Comparison of ENCODE assay signal across 8 mouse cellular contexts in the genomic region with DNA sequence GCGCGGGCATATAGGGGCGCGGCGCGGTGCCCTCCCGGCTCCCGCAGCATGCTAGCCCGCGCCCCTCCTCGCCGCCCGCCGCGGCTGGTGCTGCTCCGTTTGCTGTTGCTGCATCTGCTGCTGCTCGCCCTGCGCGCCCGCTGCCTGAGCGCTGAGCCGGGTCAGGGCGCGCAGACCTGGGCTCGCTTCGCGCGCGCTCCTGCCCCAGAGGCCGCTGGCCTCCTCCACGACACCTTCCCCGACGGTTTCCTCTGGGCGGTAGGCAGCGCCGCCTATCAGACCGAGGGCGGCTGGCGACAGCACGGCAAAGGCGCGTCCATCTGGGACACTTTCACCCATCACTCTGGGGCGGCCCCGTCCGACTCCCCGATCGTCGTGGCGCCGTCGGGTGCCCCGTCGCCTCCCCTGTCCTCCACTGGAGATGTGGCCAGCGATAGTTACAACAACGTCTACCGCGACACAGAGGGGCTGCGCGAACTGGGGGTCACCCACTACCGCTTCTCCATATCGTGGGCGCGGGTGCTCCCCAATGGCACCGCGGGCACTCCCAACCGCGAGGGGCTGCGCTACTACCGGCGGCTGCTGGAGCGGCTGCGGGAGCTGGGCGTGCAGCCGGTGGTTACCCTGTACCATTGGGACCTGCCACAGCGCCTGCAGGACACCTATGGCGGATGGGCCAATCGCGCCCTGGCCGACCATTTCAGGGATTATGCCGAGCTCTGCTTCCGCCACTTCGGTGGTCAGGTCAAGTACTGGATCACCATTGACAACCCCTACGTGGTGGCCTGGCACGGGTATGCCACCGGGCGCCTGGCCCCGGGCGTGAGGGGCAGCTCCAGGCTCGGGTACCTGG. TPM values are rescaled to one million over a fixed set of nuclear protein-coding genes. Genes with fewer than 3 reads are reported as not detected.
DNase-seq lines count a peak whose midpoint lies in the region; ATAC-seq and TF ChIP-seq lines count a peak whose summit lies in the region.

No protein-coding gene starts in this region.

- no peaks in the 10 kb centered on the region for H3K36me3 ChIP-seq in embryonic facial prominence, embryonic 14.5 days (ENCODE audit: control insufficient read depth, insufficient read depth, low read length)
- H3K36me3 ChIP-seq in hindbrain, embryonic 10.5 days, result no peaks in the 10 kb centered on the region
- H3K36me3 ChIP-seq in limb, embryonic 13.5 days, result no peaks in the 10 kb centered on the region
- H3K36me3 ChIP-seq in midbrain, embryonic 14.5 days (ENCODE audit: control insufficient read depth, insufficient read depth, low read length), result no peaks in the 10 kb centered on the region

- ATAC-seq in embryonic facial prominence, embryonic 14.5 days (ENCODE audit: low read depth), result peak; percentile 55; the same call in 1 of the 2 replicates
- ATAC-seq in limb, embryonic 13.5 days (ENCODE audit: low FRiP score, low read depth), result peak; percentile 49; the same call in 1 of the 2 replicates
- peak; percentile 56 for ATAC-seq in midbrain, embryonic 14.5 days (ENCODE audit: low FRiP score, low TSS enrichment)

- H3K4me2 ChIP-seq in embryonic facial prominence, embryonic 14.5 days (ENCODE audit: low read depth, low read length), result peak overlapping the region; percentile 80
- H3K4me2 ChIP-seq in limb, embryonic 13.5 days (replicated peaks), result peak overlapping the region; percentile 82
- H3K4me2 ChIP-seq in midbrain, embryonic 14.5 days (ENCODE audit: low read length), result peak overlapping the region; percentile 69

- H3K27ac ChIP-seq in embryonic facial prominence, embryonic 14.5 days (replicated peaks; ENCODE audit: low read depth, low read length), result no peak overlapping the region
- peak overlapping the region; percentile 72 for H3K27ac ChIP-seq in hindbrain, embryonic 10.5 days
- H3K27ac ChIP-seq in limb, embryonic 13.5 days, result no peak overlapping the region
- H3K27ac ChIP-seq in midbrain, embryonic 14.5 days (replicated peaks; ENCODE audit: low read depth, low read length), result no peak overlapping the region

- H3K9me3 ChIP-seq in embryonic facial prominence, embryonic 14.5 days (ENCODE audit: control insufficient read depth, low read length), result no peaks in the 10 kb centered on the region
- no peaks in the 10 kb centered on the region for H3K9me3 ChIP-seq in hindbrain, embryonic 10.5 days
- no peaks in the 10 kb centered on the region for H3K9me3 ChIP-seq in limb, embryonic 13.5 days
- no peaks in the 10 kb centered on the region for H3K9me3 ChIP-seq in midbrain, embryonic 14.5 days (ENCODE audit: control insufficient read depth, low read length)

- 4% methylated on average over 89 of the region's 89 CpGs for WGBS in lung, adult 2 months
- 0% methylated on average over 19 of the region's 89 CpGs for WGBS in embryonic facial prominence, embryonic 14.5 days
- WGBS in hindbrain, embryonic 10.5 days, result 2% methylated on average over 88 of the region's 89 CpGs
- 2% methylated on average over 89 of the region's 89 CpGs for WGBS in limb, embryonic 13.5 days
- WGBS in midbrain, embryonic 14.5 days, result 1% methylated on average over 88 of the region's 89 CpGs

- TF ChIP-seq POLR2A in lung, adult 2 months (IDR thresholded peaks at IDR 0.05; ENCODE audit: borderline replicate concordance, extremely low read depth, low read depth, low read length), result no peak

- TF ChIP-seq CTCF in lung, adult 2 months (IDR thresholded peaks at IDR 0.05; ENCODE audit: insufficient read depth, low read length), result no peak

- DNase-seq in lung, adult 2 months, result no peak
- DNase-seq in lung, adult 18-20 months, result no peak
- DNase-seq in embryonic facial prominence, embryonic 14.5 days (ENCODE audit: low spot score), result peak; percentile 39
- DNase-seq in hindbrain, embryonic 10.5 days (ENCODE audit: low spot score), result peak; percentile 47
- peak; percentile 76 for DNase-seq in midbrain, embryonic 14.5 days
- DNase-seq in left cerebral cortex, adult 8-10 months (ENCODE audit: low spot score in 2 of 2), result no peak
- no peak for DNase-seq in B cell, adult 2 months

- peak overlapping the region; percentile 47 for H3K4me3 ChIP-seq in lung, adult 2 months (replicated peaks; ENCODE audit: extremely low read depth, low read depth, low read length)
- peak overlapping the region; percentile 50 for H3K4me3 ChIP-seq in embryonic facial prominence, embryonic 14.5 days (ENCODE audit: low read depth, low read length)
- H3K4me3 ChIP-seq in hindbrain, embryonic 10.5 days, result peak overlapping the region; percentile 59
- H3K4me3 ChIP-seq in limb, embryonic 13.5 days, result peak overlapping the region; percentile 54
- H3K4me3 ChIP-seq in midbrain, embryonic 14.5 days (replicated peaks; ENCODE audit: low read depth, low read length), result peak overlapping the region; percentile 48

- H3K4me1 ChIP-seq in lung, adult 2 months (ENCODE audit: control insufficient read depth, insufficient read depth, low read length), result no peaks in the 10 kb centered on the region
- 0 out of 2 replicates have a peak, but pooled peaks cover 4% of the 10 kb centered on the region for H3K4me1 ChIP-seq in embryonic facial prominence, embryonic 14.5 days (ENCODE audit: control insufficient read depth, insufficient read depth, low read length)
- peaks cover 15% of the 10 kb centered on the region for H3K4me1 ChIP-seq in hindbrain, embryonic 10.5 days (replicated peaks)
- peaks cover 13% of the 10 kb centered on the region; the same call in 1 of the 2 replicates for H3K4me1 ChIP-seq in limb, embryonic 13.5 days
- H3K4me1 ChIP-seq in midbrain, embryonic 14.5 days (ENCODE audit: control insufficient read depth, insufficient read depth, low read length), result no peaks in the 10 kb centered on the region

- H3K27me3 ChIP-seq in embryonic facial prominence, embryonic 14.5 days (replicated peaks; ENCODE audit: control insufficient read depth, insufficient read depth, low read length), result peaks cover 38% of the 10 kb centered on the region
- peaks cover 56% of the 10 kb centered on the region for H3K27me3 ChIP-seq in hindbrain, embryonic 10.5 days (ENCODE audit: insufficient read depth, poor library complexity, severe bottlenecking)
- peaks cover 65% of the 10 kb centered on the region for H3K27me3 ChIP-seq in limb, embryonic 13.5 days
- H3K27me3 ChIP-seq in midbrain, embryonic 14.5 days (ENCODE audit: control insufficient read depth, insufficient read depth, low read length), result peaks cover 16% of the 10 kb centered on the region; the same call in 1 of the 2 replicates

- peak overlapping the region; percentile 54 for H3K9ac ChIP-seq in embryonic facial prominence, embryonic 14.5 days (ENCODE audit: low read depth, low read length)
- H3K9ac ChIP-seq in limb, embryonic 13.5 days, result peak overlapping the region; percentile 56
- peak overlapping the region; percentile 59 for H3K9ac ChIP-seq in midbrain, embryonic 14.5 days (replicated peaks; ENCODE audit: low read length)

RNA-seq across cellular contexts. Expression of a gene that starts 0.5 kb away (rescaled TPM):
- polyA plus RNA-seq in lung, adult 2 months (2012; rRNA removed), result 0.22 and 0.41 TPM in 2 replicates
- 0.37 and 0.42 TPM in 2 replicates for polyA plus RNA-seq in embryonic facial prominence, embryonic 14.5 days (2014; fragmentation: Nextera tagmentation; extraction: Ambion mirVana)
- polyA plus RNA-seq in hindbrain, embryonic 10.5 days (2016; fragmentation: Nextera tagmentation; extraction: Ambion mirVana), result not detected in 2 replicates
- 0.18 and 0.23 TPM in 2 replicates for polyA plus RNA-seq in limb, embryonic 13.5 days (2015; fragmentation: Nextera tagmentation; extraction: Ambion mirVana)
- polyA plus RNA-seq in midbrain, embryonic 14.5 days (2014; fragmentation: Nextera tagmentation; extraction: Ambion mirVana), result 0.59 and 0.91 TPM in 2 replicates
- 10 to 100 TPM in 1 of 4 experiments, 1 to 10 TPM in 3; 3.5 to 11.1 (median 4.1) TPM for total RNA-seq in left cerebral cortex, adult 8-10 months (2022)

Comparison
In these comparisons a context has a peak if more than half of its experiments do, and no peak if none do; other contexts are left out.
1. DNase-seq: peak in embryonic facial prominence, embryonic 14.5 days (single experiment), hindbrain, embryonic 10.5 days (single experiment) and midbrain, embryonic 14.5 days (single experiment); none in lung, adult 2 months (single experiment), lung, adult 18-20 months (0 of 2), left cerebral cortex, adult 8-10 months (0 of 2) and B cell, adult 2 months (0 of 2).
2. Peak in every context shown above with its lines, with median percentiles within 50 percentile points of each other: H3K4me3 ChIP-seq, ATAC-seq, H3K4me2 ChIP-seq and H3K9ac ChIP-seq.